Mouse (Mus musculus) forebrain, embryonic 11.5 days (tissue): ENCODE results near the gene Best3. TPM values are rescaled to one million over a fixed set of nuclear protein-coding genes. Genes with fewer than 3 reads are reported as not detected.

ENCODE experiments used
- ATAC-seq: fragments of 200-750 bp; cut with Nextera tagmentation; replicated peaks from 2 replicates; pipeline ENCODE4 v1.8.0; 2017; ENCODE audit warnings: moderate TSS enrichment; ENCODE audit not compliant: low FRiP score
- DNase-seq: peaks from one replicate; pipeline ENCODE4 v3.0.0-alpha.2; 2017; ENCODE audit warnings: low spot score
- H3K27ac ChIP-seq: fragments of 300-500 bp; sonication (generic); 2 replicates; pipeline ENCODE4 v1.5.1; 2014; ENCODE audit warnings: low read depth, low read length
- H3K27me3 ChIP-seq: fragments of 300-500 bp; sonication (generic); 2 replicates; pipeline ENCODE4 v1.6.1; 2014; ENCODE audit warnings: mild to moderate bottlenecking, low read length, mixed read lengths; ENCODE audit not compliant: control insufficient read depth, insufficient read depth
- H3K36me3 ChIP-seq: fragments of 300-500 bp; sonication (generic); 2 replicates; pipeline ENCODE4 v1.6.1; 2014; ENCODE audit warnings: mild to moderate bottlenecking, low read length, moderate library complexity, mixed read lengths; ENCODE audit not compliant: control insufficient read depth, insufficient read depth
- H3K4me1 ChIP-seq: fragments of 300-500 bp; sonication (generic); replicated peaks from 2 replicates; pipeline ENCODE4 v1.6.1; 2014; ENCODE audit warnings: low read length, mixed read lengths; ENCODE audit not compliant: control insufficient read depth, insufficient read depth
- H3K4me2 ChIP-seq: fragments of 300-500 bp; sonication (generic); 2 replicates; pipeline ENCODE4 v1.6.1; 2014; ENCODE audit warnings: low read depth, mild to moderate bottlenecking, low read length, moderate library complexity, mixed read lengths; ENCODE audit not compliant: severe bottlenecking
- H3K4me3 ChIP-seq: fragments of 300-500 bp; sonication (generic); 2 replicates; pipeline ENCODE4 v1.5.1; 2014; ENCODE audit warnings: low read depth, low read length
- H3K9ac ChIP-seq: fragments of 300-500 bp; sonication (generic); 2 replicates; pipeline ENCODE4 v1.6.1; 2014; ENCODE audit warnings: low read length
- H3K9me3 ChIP-seq: fragments of 300-500 bp; sonication (generic); 2 replicates; pipeline ENCODE4 v1.6.1; 2016; ENCODE audit warnings: low read length, mixed read lengths; ENCODE audit not compliant: control insufficient read depth
- WGBS: fragments of 180-500 bp; shearing (Covaris S2); extraction: QIAGEN DNeasy Blood & Tissue Kit; methylation state at CpG from one replicate; pipeline ENCODE4 v1.1.7; 2014; 5-methylcytosine and 5-hydroxymethylcytosine counted together
- polyA plus RNA-seq: library from polyadenylated mRNA; unstranded; fragments of >200 nt; fragmentation: Nextera tagmentation; extraction: Ambion mirVana; gene quantifications from 2 replicates; pipeline ENCODE4 v1.2.1, GENCODE M21; 2014

Gene Best3
- polyA plus RNA-seq, 1 experiment from 2014 or later, result 0.15 TPM

DNA sequence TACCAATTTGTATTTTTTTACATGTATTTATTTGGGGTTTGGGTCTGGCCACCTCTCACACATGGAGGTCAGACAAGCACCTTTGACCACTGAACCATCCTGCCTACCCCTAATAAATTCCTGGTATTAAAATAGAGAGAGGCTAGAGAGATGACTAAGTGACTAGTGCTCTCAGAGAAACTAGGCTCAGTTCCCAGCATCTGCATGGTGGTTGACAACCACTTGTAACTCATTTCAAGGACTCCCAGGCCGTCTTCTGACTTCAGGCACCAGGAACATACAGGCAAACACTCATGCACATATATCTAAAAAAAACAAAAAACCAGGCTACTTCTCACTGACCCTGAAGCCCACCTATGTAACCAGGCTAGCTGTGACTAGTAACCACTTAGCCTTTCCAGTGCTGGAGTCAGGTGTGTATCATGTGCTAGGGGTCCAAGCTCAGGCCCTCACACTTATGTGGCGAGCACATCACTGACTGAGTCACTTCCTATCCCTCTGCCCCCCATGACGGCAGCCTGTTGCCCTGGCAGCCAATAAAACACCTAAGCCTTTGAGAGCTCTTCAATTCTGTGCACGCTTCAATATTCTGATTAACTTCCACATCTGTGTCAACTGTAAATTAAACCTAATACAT lies 64.0 kb downstream of the Best3 start:
- no peaks in the 10 kb centered on the region for H3K9me3 ChIP-seq
- WGBS, result 90% methylated on average over 4 of the region's 4 CpGs
- H3K4me3 ChIP-seq, result no peak overlapping the region
- no peak overlapping the region for H3K9ac ChIP-seq
- H3K4me1 ChIP-seq, result no peaks in the 10 kb centered on the region
- no peak overlapping the region for H3K4me2 ChIP-seq
- no peak for ATAC-seq
- no peaks in the 10 kb centered on the region for H3K27me3 ChIP-seq
- no peak for DNase-seq
- H3K27ac ChIP-seq, result no peak overlapping the region
- H3K36me3 ChIP-seq, result peaks cover 30% of the 10 kb centered on the region

DNA sequence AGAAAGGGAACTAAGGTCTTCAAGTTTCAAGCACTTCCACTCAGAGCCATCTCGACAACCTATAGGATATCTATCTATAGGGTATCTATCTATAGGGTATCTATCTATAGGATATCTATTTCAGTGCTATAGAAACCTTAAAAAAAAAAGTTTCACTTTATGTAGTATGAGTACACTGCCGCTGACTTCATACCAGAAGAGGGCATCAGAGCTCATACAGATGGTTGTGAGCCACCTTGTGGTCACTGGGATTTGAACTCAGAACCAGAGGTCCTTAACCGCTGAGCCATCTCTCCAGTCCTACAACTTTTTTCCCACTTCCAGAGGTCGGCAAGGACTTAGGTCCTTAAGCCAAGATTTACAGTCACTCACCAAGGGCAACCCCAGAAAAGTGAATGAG lies 69.6 kb downstream of the Best3 start:
- ATAC-seq (no peak), DNase-seq (no peak)
- no peaks in the 10 kb centered on the region for H3K9me3 ChIP-seq

DNA sequence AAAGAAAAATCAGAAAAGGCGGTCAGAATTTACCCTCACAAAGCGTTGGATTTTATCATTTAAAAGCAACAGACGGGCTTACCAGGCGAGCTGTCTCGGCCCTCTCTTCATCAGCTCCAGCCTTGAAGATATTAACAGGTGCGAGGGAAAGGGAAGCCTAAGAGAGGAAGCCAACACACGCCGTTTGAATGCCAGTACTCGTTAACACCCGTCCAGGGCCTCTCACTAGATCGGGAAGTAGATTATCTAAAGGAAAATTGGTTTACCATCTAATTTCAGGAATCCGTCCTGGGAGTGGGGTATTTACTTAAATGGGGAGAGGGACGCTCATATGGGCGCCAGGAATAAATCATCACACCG lies 76.8 kb downstream of the Best3 start:
- no peak for DNase-seq
- Histone ChIP-seq H3K4me2 (peak overlapping the region; percentile 71), H3K9ac (peak overlapping the region; percentile 84), H3K27me3 (no peaks in the 10 kb centered on the region), H3K27ac (no peak overlapping the region), H3K36me3 (peaks cover 22% of the 10 kb centered on the region), H3K4me3 (peak overlapping the region; percentile 98), H3K9me3 (no peaks in the 10 kb centered on the region), H3K4me1 (peaks cover 6% of the 10 kb centered on the region; the same call in 1 of the 2 replicates)
- 5% methylated on average over 15 of the region's 15 CpGs for WGBS
- ATAC-seq, result no peak

More for the DNA sequence above, 69.6 kb downstream of the Best3 start:
- Histone ChIP-seq H3K4me1 (0 out of 2 replicates have a peak, but pooled peaks cover 2% of the 10 kb centered on the region), H3K27ac (no peak overlapping the region), H3K9ac (no peak overlapping the region), H3K36me3 (peaks cover 55% of the 10 kb centered on the region), H3K4me2 (no peak overlapping the region), H3K27me3 (no peaks in the 10 kb centered on the region), H3K4me3 (no peak overlapping the region)
- 90% methylated on average over 4 of the region's 4 CpGs for whole genome bisulfite sequencing

DNA sequence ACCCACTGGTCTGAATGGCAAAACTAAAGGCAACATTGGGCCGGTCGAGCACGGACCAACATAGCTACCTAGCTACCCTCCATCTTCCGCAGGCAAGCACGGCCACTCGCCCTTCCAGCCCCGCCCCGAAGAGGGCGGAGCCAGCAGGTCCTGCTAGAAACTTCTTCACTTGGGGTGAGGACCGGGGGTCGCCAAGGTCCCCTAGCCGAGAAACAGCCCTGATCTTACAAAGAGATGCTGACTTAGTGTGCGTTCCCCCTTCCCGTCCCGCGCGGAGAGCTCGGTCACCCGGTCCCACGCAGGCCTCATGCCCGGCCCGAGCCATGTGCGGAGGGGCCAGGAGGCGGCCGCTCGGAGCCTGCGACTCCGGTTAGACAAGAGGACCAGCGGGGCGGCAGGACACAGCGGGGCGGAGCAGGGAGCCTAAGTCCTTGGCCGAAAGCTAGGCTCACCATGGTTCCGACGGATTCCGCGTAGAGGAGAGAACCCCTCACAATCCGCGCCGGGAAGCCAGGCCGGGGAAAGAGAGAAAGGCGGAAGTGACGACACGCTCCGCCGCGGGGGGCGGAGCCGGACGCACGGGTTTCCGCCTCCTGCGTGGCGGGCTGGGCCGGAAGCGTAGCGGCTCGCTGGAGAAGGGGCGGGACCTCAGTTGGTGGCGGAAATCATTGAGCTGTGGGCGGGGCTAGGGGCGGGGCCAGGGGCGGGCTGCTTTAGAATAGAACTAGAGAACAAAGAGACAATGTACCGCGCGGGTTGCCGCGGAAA lies 77.3 kb downstream of the Best3 start, which contains the start of gene Cct2:
Gene Cct2, minus strand, starts transcription at position 561 of the 768 bp plus-strand sequence.
- Histone ChIP-seq H3K9ac (peak within 1 kb of the TSS; percentile 84), H3K36me3 (peaks cover 22% of the 10 kb centered on the region), H3K4me1 (peaks cover 6% of the 10 kb centered on the region; the same call in 1 of the 2 replicates), H3K27me3 (no peaks in the 10 kb centered on the region), H3K4me3 (peak within 1 kb of the TSS; percentile 98), H3K4me2 (peak within 1 kb of the TSS; percentile 71), H3K9me3 (no peaks in the 10 kb centered on the region), H3K27ac (peak within 1 kb of the TSS; percentile 62)
- under 1% methylated on average over 67 of the region's 68 CpGs for whole genome bisulfite sequencing
- ATAC-seq, result peak; percentile 94
- DNase-seq, result peak; percentile 99

DNA sequence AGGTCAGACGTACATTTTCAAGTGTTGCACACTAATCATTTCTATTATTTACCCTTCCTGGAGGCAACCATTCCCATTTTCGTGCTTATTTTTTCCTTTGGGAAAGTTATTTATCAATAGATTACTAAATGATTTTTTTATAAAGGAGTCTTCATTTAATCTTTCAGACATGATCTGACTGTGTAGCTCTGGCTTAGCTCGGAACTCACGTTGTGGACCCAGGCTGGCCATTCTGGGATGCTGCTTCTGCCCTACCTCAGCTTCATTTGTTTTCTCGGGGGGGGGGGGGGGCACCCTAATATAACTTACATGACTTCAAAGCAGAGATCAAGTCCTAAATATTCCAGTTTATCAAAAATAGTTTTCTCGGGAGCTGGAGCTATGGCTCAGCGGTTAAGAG lies 78.0 kb downstream of the Best3 start:
- Histone ChIP-seq H3K4me1 (peaks cover 4% of the 10 kb centered on the region; the same call in 1 of the 2 replicates), H3K9me3 (no peaks in the 10 kb centered on the region), H3K36me3 (peaks cover 22% of the 10 kb centered on the region), H3K9ac (peak overlapping the region; percentile 51), H3K4me3 (peak overlapping the region; percentile 98), H3K27ac (peak overlapping the region; percentile 55; the same call in 1 of the 2 replicates), H3K4me2 (peak overlapping the region; percentile 47), H3K27me3 (no peaks in the 10 kb centered on the region)
- ATAC-seq (peak; percentile 55; the same call in 1 of the 2 replicates), DNase-seq (peak; percentile 54)
- 11% methylated on average over 7 of the region's 7 CpGs for WGBS

DNA sequence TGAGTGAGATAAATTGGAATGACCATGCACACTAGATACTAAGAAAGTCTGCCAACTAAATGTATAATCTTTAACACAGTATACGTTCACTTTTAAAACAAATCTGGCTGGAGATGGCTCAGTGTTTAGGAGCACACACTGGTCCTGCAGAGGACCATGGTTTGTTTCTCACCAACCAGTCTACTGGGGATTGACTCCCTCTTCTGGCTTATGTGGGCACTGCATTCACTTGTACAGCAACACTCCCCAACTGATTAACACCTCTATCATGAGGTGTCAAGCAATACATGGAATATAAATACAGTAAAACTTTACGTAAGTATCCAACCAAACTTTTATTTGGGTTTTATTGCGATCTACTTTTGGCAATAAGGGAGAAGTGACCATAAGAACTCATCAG lies 83.0 kb downstream of the Best3 start:
- H3K27ac ChIP-seq, result no peak overlapping the region
- no peaks in the 10 kb centered on the region for H3K9me3 ChIP-seq
- ATAC-seq (no peak), DNase-seq (no peak)
- no peaks in the 10 kb centered on the region for H3K4me1 ChIP-seq
- no peak overlapping the region for H3K9ac ChIP-seq
- 95% methylated on average over 3 of the region's 3 CpGs for WGBS
- H3K4me3 ChIP-seq, result no peak overlapping the region
- no peaks in the 10 kb centered on the region for H3K27me3 ChIP-seq
- H3K36me3 ChIP-seq, result no peaks in the 10 kb centered on the region; the same call in 1 of the 2 replicates
- no peak overlapping the region for H3K4me2 ChIP-seq

DNA sequence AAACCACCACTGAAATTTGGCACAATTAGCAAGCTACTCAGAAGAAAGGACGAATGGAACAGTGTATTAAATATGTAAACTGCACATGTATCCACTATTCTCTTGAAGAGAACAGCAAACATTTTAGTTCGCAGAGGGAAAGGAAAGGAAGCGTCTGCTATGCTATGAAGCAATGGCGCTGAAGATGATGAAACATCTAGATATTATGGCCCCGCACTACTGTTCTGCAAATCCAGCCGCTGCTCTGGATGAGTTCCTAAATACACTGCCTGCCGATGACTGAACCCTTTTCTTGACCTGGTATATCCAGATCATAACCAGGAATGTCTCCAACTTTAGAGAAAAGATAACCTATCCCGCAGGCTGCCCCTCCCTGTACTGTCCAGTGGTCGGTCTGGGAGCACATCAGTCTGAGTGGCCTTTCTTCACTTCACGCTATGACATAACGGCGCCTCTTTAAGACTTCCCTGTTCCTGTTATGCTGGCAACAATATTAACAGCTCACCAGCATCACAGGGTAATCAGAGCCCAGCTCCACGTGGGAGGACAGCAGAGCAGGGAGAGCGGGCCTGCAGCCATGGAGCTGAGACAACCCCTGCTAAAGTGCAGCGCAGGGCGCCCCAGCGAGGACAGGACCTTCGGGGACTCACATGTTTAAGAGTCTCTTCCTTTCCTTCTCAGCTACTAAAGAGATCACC lies 86.2 kb downstream of the Best3 start:
- no peak for ATAC-seq
- no peak overlapping the region for H3K9ac ChIP-seq
- H3K4me2 ChIP-seq, result no peak overlapping the region
- H3K4me3 ChIP-seq, result no peak overlapping the region
- WGBS, result 95% methylated on average over 18 of the region's 18 CpGs
- no peaks in the 10 kb centered on the region; the same call in 1 of the 2 replicates for H3K36me3 ChIP-seq
- H3K27ac ChIP-seq, result no peak overlapping the region
- no peak for DNase-seq
- H3K9me3 ChIP-seq, result no peaks in the 10 kb centered on the region
- H3K4me1 ChIP-seq, result no peaks in the 10 kb centered on the region
- no peaks in the 10 kb centered on the region for H3K27me3 ChIP-seq

DNA sequence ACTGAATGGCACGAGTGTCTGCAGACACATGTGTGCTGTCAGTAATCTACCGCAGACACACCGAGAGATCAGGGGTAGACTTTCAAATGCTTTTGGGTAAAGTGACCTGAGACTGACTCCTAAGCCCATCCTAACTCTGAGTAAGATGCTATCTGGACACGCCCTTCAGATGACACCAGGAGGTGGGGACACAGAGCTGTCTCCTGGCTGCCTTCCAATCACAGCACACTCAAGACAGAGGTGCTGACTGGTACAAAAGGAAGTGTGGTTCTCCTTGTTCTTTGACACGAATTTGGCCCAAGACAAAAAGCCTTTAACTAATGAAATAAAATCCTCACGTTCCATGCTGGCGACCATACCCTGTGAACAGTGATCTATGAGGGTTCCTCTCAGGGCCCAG lies 87.1 kb downstream of the Best3 start:
- Histone ChIP-seq H3K27ac (no peak overlapping the region), H3K4me3 (no peak overlapping the region), H3K9me3 (no peaks in the 10 kb centered on the region), H3K9ac (no peak overlapping the region), H3K4me2 (no peak overlapping the region), H3K27me3 (no peaks in the 10 kb centered on the region), H3K4me1 (no peaks in the 10 kb centered on the region), H3K36me3 (no peaks in the 10 kb centered on the region; the same call in 1 of the 2 replicates)
- 88% methylated on average over 7 of the region's 7 CpGs for WGBS
- ATAC-seq (no peak), DNase-seq (no peak)
